Mouse (Mus musculus): Measurements from ENCODE around the gene Tmsb15l. TPM values are rescaled to one million over a fixed set of nuclear protein-coding genes. Genes with fewer than 3 reads are reported as not detected.

Gene Tmsb15l
- total RNA-seq, 2 experiments from 2014 or later, result 0.78 TPM; not detected in 1

Other genes starting within 250 kb of the Tmsb15l start
- 100 to 1,000 TPM; 330 to 342 TPM for gene Morf4l2, start 233.2 kb downstream of the Tmsb15l start, total RNA-seq (2021)
- not detected for gene Glra4, start 196.7 kb downstream of the Tmsb15l start, total RNA-seq (2021)
- gene Plp1, start 154.2 kb downstream of the Tmsb15l start, total RNA-seq (2021), result 10 to 100 TPM; 19.2 to 19.7 TPM
- gene Rab9b, start 108.1 kb downstream of the Tmsb15l start, total RNA-seq (2021), result under 1 TPM; 0.21 to 0.54 TPM
- gene H2bfm, start 49.5 kb downstream of the Tmsb15l start, total RNA-seq (2021), result not detected
- 10 to 100 TPM in 1 of 2 experiments, 1 to 10 TPM in 1; 5.6 to 22.0 TPM for gene Tmsb15b2, start 1.4 kb downstream of the Tmsb15l start, total RNA-seq (2021)
- gene Tmsb15b1, start within 50 bp of the Tmsb15l start, total RNA-seq (2021), result 1 to 10 TPM; 1.5 to 5.1 TPM
- under 1 TPM; 0.22 to 0.39 TPM for gene Zcchc18, start 16.3 kb upstream of the Tmsb15l start, total RNA-seq (2021)
- 1 to 10 TPM; 5.9 to 8.3 TPM for gene Slc25a53, start 61.4 kb upstream of the Tmsb15l start, total RNA-seq (2021)
- gene Fam199x, start 72.7 kb upstream of the Tmsb15l start, total RNA-seq (2021), result 1 to 10 TPM; 4.5 to 5.6 TPM
- gene Esx1, start 145.2 kb upstream of the Tmsb15l start, total RNA-seq (2021), result not detected

All from gastrocnemius, postnatal 4 days (tissue).